Mouse (Mus musculus) B cell, adult 2 months (primary cell): ENCODE results near the gene BC003965.
"Not testable (repeated sequence)": the region's sequence is repeated elsewhere in the genome, so short reads cannot be mapped to it uniquely, and the experiment has no call there.

ENCODE experiments used
- DNase-seq, 2 experiments: peaks; one replicate each; pipeline ENCODE4 v3.0.0; 2022

BC003965 gene

DNA sequence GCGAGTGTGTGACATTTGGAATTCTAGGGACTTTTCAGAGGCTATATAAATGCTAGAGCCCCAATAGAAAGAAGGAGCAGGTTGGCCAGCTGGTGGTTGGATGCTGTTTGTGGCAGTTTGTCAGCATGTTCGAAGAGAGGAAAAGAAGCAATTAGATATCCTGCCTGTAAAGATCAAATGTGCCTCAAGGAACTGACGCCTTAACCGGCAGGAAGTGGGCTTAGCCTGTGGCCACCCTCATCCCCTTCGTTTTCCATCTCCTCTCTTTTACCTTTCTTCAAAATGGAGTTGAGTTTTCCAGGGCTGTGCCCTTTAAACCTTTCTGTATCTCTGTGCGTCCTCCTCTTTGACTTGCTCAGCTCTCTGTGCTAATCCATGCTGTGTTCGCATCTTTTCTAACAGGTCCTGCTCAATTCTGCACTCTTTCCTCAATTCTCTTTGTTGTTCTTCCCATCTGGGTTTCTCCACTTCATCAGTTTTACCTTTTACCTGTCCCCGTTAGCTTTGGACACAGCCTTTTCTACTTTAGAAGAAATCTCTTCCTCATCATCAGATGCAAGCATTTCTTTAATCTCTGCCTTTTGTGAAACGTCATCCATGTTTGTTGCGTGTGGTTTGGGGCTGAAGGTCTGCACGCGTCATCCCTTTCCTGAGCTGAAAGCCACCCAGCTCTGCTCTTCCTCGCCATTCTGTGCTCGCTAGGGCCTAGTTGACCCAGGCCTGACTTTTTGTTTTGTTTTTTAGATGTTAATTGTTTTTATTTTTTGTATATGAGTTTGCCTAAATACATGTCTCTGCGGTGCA lies 35.3 kb downstream of the BC003965 start:
- DNase-seq, result no peak

DNA sequence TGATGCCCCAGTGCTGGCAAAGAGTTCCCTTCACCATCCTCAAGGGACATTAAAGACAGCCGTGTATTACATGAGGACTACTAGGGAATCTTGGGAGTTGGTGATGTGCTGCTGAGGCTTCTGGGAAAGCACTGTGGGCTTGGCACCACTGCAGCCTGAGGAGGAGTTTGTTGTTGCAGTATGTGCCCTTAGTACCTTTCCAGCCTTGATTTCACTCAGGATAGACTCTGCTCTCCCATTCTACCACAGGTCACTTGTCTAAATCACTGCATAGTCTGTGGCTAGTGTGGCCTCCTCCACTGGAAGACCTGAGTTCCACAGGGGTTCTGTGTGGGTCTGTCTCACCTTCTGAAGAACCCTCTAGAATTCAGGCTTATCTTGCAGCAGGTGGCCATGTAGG lies 36.4 kb downstream of the BC003965 start:
- DNase-seq, result no peak

DNA sequence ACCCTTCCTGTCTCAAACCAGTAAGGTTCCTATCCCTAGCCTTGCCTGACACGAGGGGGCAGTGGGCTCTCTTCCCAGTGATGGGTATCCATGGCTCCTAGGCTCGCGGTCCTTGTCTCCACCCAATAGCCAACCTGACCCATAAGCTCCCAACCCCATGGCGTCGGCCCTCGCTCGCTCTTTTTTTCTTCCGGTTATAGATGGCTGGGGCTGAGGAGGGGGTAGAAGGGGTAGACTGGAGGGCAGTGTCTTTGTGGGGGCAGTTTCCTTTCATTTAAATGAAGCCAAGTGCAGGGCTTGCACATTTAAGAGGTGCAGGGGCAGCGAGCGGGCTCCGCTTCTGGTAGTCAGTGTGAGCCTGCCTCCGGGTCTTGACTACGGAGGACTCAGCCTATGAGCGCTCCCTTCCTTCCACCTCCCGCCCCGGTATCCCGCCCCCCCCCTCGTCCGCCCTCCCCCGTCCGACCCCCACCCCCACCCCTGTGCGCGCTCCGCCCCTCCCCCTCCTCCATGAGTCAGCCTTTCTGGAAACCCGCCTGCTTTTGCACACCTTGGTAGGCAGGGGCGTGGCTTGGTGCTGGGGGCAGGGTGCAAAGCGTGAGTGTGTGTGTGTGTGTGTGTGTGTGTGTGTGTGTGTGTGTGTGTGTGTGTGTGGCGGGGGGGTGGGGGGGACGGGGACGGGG lies 37.6 kb downstream of the BC003965 start:
- DNase-seq, result peak; percentile 51 to 64

DNA sequence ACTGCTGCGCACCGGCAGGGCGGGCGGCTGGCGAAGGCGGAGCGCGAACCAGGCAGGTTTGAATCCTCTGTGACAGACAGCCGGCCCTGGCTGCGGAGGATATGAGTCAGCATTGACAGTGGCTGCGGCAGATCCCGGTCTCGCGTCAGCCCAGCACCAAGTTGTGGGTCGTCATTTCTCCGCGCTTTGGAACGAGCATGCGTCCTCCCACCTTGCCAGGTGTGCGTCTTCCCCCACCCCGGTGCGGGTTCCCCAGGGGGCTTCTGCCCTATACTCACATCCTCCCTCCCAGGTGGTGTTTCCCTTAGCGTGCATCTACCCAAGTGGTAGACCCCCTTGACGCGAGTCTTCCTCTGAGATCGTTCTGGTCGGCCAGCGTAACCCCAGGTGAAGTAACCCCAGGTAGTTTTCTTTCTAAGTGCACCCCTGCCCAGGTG lies 38.2 kb downstream of the BC003965 start:
- DNase-seq, result peak; percentile 26 to 41

DNA sequence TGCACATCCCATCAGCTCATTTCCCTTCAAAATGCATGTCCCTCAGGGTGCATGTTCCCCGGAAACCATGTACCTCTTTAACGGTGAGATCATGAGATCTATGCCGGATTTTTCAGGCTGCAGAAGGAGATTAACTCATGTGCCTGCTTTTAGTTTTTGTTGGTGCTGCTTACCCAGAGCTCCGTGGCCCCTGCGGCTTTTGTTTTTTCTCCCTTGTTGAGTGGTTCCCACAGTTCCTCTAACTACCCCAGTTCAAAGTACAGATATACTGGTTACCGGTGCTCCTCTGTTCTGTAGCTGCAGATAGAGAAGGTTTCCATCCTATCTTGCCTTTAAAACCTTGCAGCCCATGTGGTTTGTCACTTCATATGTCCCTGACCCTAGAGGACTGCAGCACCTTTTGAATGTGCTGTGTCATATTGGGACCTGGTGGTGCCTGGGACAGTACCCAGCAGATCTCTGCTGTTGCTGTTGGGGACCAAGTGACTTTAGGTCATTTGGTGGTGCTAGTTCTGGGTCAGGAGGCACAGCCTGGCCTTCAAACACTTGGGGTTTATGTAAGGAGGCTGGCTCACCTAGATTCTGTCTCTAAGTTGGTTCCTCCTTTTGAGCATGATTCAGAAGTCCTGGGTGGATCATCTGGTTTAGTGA lies 38.7 kb downstream of the BC003965 start:
- no peak for DNase-seq

DNA sequence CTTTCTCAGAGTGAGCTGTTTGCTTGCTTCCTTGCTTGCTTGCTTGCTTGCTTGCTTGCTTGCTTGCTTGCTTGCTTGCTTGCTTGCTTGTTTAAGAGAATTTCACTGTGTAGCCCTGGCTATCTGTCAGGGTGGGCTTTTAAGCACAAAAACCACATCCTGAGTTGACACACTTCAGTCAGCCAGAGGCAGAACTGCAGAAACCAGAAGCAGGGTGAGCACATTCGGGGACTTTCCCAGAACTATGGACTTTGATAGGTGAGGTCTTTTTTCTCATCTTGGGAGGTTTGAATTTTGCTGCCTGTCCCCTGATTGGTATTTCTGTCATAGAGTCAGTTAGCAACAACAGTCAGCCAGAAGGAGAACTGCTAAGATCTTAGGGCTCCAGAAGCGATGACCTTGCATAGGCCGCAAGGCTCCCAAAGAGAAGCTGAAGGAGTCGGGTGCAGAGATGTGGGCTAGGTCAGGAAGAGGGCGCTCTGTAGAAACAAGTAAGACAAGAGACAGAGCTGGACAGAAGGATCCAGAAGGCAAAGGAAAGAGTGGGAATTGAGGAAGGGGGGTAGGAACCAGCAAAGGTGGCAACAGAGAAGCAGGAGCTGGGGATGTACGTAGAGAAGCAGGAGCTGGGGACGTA lies 40.4 kb downstream of the BC003965 start:
- peak; percentile 33 to 56 for DNase-seq

DNA sequence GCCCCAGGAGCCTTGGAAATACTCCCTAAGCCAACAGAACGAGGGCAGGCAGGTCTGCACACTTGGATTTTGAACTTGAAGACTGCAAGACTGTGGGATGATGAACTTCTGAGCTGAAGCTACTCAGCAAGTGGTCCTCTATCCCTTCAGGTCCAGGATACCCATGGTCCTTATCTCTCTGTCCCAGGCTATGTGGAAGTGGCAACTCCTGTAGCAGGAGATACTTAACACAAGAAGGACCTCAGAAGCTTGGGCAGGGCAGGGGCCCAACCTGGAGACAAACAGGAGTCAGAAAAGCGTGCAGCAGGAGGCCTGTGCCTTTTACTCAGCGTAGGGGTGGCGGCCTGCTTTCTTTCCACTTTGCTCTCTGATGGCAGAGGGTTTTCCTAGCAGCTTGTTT lies 41.3 kb downstream of the BC003965 start:
- no peak for DNase-seq

DNA sequence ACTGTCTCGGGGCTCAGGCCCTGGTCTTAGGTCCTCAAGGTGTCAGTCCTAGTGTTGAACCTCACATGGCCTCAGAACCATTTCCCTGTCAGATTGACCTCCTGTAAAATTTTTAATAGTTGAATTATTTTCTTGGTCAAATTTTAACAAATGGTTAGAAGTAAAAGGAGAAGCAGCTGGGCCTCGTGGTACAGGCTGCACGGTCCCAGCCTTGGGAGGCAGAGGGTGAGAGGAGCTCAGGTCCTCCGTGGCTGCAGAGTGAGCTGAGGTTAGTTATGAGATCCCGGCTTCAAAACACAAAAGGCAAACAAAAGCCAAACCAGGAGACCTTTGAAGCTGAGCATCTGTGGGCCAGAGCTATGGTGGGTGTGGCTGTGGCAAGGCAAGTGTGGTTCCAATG lies 43.6 kb downstream of the BC003965 start:
- no peak for DNase-seq

DNA sequence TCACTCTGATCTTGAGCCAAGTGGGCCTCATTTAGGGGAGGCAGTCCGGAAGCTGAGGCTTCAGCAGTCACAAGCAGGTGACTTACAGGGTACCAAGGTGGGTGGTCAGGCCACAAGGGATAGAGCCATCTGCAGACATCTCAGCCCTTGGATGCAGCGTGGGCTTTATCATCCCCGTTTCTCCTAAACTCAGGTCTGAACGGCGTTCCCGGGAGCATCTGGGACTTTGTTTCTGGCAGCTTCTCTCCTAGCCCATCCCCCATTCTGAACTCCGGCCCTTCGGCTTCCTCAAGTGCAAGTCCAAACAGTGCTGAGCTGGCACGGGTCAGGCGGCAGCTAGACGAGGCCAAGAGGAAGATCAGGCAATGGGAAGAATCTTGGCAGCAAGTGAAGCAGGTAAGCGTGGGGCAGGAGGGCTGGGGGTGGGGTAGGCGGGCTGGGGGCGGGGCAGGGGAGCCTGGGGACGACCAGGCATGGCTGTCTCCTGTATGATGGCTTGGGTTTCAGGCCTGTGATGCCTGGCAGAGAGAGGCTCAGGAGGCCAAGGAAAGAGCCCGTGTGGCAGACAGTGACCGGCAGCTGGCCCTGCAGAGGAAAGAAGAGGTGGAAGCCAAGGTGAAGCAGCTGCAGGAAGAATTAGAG lies 45.8 kb downstream of the BC003965 start:
- not testable (repeated sequence) for DNase-seq

DNA sequence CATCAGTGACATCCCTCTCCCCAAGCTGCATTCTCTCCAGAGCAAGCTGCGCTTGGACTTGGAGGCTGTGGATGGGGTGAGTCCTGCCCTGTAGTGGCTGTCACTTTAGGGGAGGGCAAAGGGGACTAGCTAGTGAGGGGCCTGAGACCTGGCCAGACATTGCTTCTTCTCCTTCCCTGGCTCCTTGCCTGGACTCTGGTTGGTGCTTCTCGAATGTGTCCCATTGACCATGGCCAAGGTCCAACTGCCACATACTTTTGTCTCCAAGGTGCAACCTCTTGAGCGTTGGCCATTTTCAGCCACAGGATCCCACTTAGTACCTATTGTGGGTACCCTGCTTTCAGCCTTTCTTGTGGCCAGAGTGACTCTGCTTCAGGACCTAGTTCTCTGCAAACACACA lies 46.3 kb downstream of the BC003965 start:
- DNase-seq, result no peak

DNA sequence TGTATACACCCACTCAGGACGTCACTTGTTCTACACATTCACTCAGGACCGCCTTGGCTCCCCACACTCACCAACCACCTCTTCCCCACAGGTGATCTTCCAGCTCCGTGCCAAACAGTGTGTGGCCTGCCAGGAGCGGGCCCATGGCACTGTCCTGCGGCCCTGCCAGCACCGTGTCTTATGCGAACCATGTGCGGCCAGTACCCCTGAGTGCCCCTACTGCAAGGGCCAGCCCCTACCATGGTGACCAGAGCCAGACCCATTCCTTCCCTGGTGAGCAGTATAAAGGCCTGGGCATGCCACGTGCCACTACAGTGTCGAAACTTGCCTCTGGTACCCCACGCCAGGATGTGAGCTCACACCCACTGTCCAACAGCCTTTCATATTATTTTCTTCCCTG lies 47.3 kb downstream of the BC003965 start:
- not testable (repeated sequence) for DNase-seq

DNA sequence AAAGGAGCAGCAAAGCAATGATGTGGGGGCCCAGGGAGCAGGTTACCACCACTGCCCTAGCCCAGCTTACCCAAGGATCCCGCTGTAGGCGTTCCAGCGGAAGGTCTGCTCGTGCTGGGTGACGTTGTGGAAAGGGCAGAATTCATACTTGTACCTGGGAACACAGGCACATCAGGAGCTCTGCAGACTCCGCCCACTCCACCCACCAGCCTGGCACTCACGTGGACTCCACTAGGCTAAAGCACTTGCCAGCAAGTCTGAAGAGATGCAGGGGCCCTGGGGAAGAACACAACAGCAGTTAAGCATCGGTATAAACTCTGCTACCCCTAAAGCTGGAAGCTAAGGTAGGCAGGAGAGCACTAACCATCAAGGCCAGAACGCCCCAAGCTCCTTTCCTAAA lies 51.3 kb downstream of the BC003965 start:
- DNase-seq, result no peak
